Mouse (Mus musculus) adipocyte (in vitro differentiated cells): ENCODE data around the gene Rln3.
"Not testable (repeated sequence)": the region's sequence is repeated elsewhere in the genome, so short reads cannot be mapped to it uniquely, and the experiment has no call there.

ENCODE experiments used
- DNase-seq: peaks from one replicate; pipeline ENCODE4 v3.0.0-alpha.2; 2016; ENCODE audit warnings: low spot score

Rln3 gene

DNA sequence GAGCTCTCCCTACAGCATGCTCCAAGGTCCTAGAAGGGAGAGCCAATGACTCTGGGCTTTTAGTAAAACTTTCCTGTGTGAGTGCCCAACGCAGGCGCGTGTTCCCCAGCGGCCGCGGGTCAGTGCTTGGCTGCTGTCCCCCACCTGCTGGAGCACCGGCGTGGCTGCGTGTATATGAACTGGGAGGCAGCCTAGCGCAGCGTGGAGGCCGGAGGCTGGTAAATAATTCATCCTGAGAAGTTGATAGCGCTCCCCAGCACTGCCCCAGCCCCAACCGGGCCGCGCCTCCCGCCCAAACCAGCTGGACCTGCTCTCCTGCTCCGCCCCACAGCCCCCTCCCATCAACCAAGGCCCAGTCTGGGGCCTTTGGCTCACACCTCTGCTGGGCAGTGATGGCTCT, 23.7 kb downstream of the Rln3 start, which contains the start of gene Palm3:
Gene Palm3, plus strand, starts transcription at position 376 of the 400 bp plus-strand sequence.
- no peak for DNase-seq

DNA sequence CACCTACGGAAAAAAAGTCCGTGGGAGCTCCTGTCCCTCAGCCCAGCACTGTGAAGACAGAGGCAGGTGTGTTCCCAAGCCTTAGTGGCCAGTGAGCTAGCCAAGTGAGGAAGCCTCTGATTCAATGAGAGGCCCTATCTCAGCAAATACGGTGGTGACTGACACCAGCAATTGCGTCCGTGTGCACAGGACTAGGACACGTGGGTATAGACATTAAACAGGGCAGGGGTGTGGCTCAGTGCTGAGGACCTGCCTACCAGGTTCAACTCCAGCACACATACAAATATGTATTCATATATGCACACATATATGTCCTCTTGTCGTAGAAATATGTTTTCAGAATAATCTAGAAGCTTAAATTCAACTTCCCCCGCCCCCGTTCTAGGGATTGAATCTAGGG, 25.1 kb downstream of the Rln3 start:
- no peak for DNase-seq

DNA sequence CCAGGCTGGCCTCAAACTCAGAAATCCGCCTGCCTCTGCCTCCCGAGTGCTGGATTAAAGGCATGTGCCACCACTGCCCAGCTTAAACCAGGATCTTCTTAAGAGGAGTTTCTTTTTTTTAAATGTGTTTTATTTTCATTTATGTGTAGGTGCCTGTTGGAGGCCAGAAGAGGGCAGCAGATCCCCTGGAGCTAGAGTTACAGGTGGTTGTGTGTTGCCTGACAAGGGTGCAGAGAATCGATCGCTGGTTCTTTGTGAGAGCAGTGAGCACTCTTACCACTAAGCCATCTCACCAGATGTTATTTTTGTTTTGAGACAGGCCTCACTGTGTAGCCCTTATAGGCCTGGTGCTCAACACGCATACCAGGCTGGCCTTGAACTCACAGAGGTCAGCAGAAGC, 29.0 kb downstream of the Rln3 start:
- DNase-seq: no peak

DNA sequence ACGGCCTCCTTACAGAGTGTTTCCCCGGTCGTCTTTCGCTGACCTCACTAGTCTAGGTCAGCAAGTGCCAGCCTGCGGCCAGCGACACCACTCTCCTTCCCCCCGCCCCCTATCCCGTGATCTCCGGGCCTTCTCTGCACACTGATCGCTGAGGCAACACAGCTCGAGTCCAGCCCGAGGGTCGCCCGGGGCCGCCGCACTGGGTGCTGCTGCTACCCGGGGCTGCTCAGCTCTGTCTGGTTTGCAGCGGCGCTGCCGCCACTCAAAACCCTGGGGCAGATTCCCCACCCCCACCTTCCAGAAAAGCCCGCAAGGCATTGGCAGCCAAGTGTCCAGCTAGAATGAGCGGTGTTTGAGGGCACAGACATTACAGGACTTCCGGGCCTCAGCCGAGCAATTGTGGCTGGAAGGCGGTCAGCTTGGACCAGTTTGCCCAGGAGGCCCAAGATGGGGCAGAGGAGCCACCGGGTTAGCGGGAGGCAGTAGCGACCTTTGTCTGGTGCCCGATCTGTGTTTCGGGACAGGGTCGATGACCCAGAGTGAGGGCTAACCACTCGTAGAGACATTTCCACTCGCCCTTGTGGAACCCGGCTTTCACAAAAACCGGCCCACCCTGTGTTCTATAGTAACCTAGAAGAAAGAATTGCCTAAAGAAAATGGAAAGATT, 32.2 kb downstream of the Rln3 start:
- no peak for DNase-seq

DNA sequence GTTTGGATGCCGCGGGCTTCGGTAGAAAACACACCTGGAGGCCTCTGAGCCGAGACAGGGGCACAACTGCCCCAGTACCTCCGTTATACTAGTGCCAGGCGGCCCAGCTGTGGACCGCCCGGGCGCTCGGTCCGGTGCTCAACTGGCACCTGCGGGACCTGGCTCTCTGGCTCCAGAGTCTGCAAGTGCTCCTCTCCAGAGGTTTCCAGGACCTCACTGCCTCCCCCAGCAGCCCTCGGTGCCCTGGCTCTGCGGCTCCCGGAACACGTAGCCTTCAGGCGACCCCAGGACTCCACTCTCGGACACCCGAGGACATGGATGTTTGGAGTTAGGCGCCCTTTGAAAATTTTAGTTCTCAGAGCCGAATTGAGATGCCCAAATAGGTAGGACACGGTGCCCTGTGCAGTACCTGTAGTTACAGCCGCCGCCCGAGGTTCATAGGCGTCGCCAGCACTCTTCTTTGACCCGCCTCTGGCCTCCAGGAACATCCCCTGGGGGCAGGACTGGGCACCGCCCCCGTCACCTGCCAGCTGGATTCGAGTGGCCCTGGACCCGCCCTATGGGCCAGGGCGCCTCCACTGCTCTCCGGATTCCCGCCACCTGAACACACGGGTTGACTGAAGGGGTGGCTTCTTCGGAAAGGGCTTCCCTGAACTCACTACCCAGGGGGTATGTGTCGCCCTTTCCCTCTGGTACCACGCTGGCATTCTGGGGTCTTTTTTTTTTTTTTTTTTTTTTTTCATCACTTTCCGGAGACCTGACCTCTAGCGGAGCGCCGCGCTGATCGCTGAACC, 32.9 kb downstream of the Rln3 start, which contains the start of gene 2210011C24Rik:
Gene 2210011C24Rik, minus strand, starts transcription at position 467 of the 794 bp plus-strand sequence.
- no peak for DNase-seq

DNA sequence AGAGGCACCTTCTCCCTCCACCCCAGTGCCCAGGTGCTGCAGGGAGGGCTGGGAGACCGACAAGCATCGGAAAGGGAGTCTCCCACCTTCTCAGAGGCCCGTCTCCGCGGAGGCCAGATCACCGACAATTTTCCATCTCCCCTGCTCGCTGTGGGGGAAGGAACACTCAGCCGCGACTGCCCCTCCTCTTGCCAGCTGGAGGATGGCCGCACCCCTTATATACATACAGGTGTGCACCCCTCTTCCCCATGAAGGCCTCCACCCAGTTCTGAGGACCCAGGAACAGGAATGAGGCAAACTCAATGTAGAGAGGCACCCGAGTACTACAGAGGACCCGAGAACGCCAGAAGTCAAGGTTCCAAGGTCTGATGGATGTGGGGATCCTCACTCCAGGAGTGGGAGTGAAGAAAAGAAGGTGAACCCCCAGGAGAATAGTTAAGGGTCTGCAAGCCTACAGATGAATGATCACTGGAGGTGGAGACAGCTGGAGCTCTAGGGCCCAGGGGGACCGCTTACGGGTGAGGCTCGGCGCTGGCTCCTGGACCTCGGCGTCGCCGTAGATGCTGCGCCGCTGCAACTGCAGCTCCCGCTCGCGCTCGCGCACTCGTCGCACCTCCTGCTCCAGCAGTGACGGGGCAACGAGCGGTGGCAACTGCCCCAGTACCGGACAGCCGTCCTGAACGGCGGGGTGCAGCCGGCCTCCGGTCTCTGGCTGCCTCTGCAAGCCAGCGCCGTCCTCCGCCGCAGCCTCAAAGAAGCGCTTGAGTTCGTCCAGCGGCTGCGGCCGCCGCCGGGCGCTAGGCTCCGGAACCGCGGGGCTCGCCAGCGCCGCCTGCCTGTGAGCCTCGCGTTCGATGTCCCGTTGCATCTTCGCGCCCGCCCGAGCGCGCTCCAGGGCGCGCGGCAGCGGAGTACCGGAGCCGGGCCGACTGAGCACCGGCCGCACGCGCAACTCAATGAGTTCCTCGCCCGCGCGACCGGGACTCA, 33.9 kb downstream of the Rln3 start:
- DNase-seq: no peak

DNA sequence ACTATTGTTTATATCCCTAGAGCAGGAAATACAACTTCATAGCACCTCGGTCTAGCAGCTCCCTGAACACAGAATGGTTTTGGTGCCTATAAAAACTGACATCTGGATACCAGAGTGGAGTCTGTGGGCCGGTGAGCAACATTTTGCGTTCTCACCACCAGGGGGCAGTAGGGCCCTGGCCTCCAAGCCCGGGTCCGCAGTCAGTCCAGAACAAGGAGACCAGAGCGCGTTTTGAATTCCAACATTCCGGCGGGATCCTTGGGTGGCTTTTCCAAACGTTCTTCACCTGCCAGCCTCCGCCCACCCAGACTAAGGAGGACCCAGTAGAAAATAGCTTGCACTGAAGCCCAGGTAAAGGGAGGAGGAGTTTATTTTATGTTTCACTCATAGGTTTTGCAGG, 34.9 kb downstream of the Rln3 start:
- peak; percentile 81 for DNase-seq

DNA sequence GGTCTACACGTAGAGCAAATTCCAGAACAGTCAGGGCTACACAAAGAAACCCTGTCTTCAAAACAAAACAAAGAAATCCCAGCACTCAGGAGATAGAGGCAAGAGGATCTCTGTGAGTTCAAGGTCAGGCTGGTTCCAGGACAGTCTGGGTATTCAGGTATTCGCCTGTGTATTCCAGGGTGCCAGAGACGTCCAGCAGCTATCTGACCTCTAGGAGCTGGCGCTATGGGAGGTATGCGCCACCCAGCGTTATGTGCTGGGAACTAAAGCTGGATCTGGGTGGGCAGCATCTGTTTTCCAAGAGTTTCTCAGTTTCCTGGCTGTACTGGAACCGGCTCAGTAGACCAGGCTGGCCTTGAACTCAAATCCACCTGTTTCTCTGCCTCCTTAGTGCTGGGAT, 36.4 kb downstream of the Rln3 start:
- no peak for DNase-seq

DNA sequence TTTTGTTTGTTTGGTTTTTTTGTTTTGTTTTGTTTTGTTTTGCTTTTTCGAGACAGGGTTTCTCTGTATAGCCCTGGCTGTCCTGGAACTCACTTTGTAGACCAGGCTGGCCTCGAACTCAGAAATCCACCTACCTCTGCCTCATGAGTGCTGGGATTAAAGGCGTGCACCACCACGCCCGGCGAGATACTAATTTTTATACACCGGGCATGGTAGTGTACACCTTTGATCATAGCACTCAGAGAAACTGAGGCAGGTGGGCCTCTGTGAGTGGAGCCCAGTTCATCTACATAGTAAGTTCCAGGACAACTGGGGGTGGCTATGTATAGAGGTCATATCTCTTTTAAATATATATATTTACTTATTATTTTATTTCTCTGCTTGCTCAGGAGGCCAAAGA, 39.3 kb downstream of the Rln3 start:
- DNase-seq: not testable (repeated sequence)

DNA sequence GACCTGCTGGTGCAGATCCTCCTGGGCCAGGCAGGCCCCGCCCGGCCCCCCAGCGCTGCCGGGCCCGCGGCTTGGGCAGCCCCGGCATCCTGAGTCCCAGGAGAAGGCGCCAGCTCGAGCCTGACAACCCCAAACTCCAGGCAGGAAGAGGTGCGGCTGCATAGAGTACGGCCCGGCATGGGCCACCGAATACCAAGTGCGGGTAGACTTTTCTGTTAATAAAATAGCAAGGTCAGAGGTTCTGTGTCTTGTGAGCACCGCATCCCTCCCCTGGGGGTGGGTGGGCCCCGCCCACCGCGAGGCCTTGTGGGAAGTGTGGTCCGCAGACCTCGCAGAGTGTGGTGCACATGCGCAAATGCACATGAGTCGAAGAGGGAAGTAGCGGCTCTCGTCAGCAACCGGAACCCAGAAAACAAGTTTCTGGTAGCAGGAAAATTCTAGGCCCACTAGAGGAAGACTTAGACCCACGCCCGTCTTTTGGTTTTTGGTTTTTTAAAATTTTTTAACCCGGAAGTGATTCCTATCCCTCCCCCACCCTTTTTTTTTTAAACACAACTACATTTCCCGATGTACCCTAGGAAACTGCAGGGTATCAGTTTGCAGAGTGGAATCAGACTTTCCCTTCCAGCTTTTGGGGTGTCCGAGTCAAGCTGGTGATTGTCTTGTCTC, 40.1 kb downstream of the Rln3 start:
- peak; percentile 97 for DNase-seq

DNA sequence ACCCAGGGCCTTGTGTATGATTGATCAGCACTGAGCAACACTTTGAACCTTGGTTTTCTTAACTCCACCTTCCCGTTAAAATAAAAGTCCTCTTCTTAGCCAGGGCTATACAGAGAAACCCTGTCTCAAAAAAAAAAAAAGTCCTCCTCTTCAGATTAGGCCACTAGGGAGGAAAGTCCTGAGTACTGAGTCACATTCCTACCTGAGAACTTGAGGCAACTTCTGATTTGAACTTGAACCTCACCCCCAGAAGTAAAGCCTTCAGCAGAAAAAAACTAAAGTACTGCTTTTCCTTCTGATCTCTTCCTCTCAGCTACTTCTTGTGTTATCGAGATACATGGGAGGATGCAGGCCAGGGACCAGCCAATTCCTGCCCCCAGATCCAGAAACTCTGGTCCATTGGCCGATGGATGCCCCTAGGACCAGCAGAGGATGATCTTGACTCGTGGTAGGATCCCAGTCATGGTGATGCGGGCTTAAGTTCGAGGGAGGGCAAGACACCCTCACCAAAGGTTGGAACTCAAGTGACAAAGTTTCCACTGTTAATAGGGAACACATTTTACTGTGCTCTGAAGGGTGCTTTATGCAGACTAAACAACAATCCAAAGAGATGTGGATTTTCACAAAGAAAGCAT, 41.1 kb downstream of the Rln3 start:
- peak; percentile 46 for DNase-seq

DNA sequence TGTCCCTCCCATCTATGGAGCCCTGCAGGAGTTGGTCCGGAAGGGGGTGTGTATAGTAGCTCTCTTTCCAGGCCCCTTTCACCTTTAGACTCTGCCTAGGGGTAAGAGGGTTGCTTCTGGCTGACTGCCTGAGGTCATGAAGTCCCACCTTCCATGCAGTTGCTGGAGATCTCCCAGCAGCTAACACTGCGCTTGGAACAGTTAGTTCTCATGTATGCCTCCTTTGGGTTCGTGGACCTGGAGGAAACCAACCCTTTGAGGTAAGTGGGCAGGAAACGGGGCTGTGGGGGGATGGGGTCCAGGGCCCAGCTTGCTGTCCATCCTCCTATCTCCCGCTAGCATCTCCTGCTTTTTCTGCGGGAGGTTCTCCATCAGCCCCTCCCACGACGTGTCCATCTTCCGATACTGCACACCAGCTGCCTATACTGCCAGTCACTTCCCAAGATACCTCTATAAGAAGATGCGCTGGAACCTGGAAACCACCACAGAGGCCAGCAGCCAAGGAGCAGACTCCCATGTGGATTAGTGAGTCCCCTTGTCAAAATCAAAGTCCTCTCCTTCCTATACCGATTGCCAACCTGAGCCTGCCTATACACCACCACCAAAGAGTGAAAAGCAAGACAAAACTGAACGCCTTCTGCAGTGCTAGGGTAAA, 41.7 kb downstream of the Rln3 start:
- DNase-seq: peak; percentile 57

DNA sequence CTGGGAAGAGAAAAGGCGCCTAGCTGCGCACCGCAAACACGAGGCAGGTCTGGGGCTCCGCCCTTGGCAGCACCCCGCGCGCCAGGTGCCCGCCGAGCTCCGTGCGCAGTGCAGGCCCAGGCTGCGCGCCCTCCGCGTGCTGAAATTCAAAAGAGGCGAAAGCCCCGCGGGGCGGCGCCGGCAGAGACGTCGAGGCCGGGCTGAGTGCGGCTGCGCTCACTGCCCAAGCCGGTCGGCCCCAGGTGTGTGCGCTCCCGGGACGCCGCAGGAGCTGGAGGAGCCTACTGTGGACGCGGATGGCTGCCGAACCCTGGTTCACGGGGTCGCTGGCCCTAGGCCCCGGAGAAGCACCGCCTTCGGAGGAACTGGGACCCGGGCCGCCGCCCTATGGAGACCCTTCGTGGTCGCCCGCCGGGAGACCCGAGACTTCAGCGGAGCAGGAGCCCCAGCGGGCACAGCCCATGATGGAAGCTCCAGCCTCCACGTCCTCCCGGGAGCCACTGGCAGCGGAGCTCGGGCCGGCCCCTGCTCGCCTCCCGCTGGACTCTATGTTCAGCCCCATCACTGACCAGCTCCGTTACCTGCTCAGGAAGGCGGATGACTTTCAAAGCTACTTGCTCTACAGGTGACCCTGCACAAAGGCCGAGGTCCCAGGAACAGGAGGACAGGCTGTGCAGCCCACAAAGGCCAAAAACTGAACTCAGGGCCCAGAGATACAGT, 43.4 kb downstream of the Rln3 start, which contains the start of gene 1700067K01Rik:
Gene 1700067K01Rik, plus strand, starts transcription at position 222 of the 720 bp plus-strand sequence.
- DNase-seq: no peak

DNA sequence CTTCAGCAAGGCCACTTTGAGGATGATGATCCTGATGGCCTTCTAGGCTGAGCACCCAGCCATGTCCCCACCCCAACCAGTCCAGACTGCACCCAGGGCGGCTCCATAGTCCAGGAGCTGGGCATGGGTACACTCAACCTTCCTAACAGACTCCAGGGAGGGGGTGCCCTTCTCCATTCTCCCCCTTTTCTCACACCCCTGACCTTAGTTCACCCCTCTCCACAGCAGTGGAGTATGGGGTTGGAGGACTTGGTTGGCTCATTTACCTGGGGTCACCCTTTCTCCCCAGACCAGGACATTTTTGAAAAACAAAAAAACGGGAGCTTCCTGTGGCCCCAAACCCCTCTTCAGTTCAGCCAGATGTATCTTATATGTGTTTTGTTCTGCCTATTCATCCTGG, 45.0 kb downstream of the Rln3 start:
- no peak for DNase-seq

DNA sequence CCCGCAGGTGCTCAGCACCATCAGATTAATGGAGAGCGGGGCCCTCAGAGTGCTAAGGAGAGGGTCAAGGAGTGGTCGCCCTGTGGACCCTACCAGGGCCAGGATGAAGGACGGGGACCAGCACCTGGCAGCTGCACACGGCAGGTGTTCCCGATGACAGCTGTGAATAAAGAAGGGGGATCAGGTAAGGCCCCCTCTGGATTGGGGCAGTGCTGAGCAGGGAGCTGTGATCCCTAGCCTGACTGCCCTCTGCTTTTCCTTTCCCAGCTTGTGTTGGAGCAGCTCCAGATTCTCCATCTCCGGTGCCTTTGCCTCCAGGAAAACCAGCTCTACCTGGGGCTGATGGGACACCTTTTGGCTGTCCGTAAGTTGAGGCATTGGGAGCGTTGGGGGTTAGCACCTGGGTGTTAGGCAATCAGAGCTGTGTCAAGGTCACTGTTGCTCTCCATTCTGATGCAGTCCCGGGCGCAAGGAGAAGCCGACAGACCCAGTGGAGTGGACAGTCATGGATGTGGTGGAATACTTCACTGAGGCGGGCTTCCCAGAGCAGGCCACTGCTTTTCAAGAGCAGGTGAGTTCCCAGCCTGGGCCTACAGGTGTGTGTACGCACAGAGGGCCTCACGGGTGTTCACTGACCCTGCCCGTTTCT, 45.6 kb downstream of the Rln3 start:
- peak; percentile 53 for DNase-seq

DNA sequence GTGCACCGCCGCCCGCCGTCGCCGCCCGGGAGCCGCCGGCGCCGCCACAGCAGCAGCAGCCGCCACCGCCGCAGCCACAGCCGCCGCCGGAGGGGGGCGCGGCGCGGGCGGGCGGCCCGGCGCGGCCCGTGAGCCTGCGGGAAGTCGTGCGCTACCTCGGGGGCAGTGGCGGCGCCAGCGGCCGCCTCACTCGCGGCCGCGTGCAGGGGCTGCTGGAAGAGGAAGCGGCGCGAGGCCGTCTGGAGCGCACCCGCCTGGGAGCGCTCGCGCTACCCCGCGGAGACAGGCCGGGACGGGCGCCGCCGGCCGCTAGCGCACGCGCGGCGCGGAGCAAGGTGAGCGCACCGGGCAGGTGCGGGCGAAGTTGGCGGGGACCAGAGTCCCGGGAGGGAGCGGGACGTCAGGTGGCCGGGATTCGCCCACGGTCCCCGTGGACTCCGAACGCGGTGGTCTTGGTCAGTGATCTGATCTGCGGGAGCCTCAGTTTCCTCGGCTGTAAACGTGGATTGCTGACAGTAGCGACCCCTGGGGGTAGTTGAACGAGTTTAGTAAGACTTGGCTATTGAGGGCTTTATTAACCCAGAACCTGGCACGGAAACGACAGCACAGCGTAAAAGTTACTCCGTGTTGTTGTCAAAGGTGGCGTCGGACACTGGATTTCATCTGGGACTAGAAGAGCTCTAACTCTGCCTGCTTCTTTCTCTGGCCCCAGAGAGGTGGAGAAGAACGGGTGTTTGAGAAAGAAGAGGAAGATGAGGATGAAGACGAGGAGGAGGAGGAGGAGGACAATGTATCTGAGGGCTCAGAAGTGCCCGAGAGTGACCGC, 46.4 kb downstream of the Rln3 start:
- DNase-seq: peak; percentile 82

DNA sequence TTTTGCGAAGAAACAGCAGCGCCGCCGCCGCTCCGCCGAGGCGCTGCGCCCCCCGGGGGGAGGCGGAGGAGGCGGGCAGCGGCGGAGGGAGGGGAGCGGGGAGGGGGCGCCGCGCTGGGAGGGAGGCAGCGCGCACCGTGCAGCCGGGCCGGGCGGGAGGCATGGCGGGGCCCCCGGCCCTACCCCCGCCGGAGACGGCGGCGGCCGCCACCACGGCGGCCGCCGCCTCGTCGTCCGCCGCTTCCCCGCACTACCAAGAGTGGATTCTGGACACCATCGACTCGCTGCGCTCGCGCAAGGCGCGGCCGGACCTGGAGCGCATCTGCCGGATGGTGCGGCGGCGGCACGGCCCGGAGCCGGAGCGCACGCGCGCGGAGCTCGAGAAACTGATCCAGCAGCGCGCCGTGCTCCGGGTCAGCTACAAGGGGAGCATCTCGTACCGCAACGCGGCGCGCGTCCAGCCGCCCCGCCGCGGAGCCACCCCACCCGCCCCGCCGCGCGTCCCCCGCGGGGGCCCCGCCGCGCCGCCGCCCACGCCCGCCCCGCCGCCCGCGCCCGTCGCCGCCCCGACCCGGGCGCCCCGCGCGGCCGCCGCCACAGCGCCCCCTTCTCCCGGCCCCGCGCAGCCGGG, 47.2 kb downstream of the Rln3 start, which contains the start of gene Samd1:
Gene Samd1, plus strand, starts transcription at position 162 of the 631 bp plus-strand sequence.
- DNase-seq: peak; percentile 56
